Comparison of ENCODE assay signal across 8 mouse cellular contexts in the genomic region with DNA sequence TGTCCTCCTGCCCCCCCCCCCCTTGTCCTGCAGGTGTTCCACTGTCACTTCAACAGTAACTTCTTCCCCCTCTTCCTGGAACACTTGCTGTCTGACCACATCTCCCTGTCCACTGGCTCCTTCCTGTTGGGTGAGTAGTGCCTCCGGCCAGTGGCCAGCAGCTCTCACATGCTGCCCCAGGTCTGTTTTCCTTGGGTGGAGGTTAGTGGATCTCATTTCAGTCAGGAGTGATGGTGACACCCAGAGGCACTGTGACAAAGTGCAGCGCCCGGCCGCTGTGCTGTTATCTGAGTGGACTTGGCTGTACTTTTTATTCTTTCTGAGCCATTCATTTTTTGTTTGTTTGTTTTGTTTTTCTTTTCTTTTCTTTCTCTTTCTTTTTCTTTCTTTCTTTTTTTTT. TPM values are rescaled to one million over a fixed set of nuclear protein-coding genes. Genes with fewer than 3 reads are reported as not detected.
DNase-seq lines count a peak whose midpoint lies in the region; ATAC-seq and TF ChIP-seq lines count a peak whose summit lies in the region.
"Had no signal": no experiment of that assay in that cellular context is flagged by ENCODE, and none has a peak within 500 bp of the region (broad histone marks: within the 10 kb centered on the region; RNA-seq: fewer than 3 reads in every experiment).

No protein-coding gene starts in this region.

- peak; percentile 71 for DNase-seq in 3134 (ENCODE audit: extremely low read depth, insufficient read length, low spot score)
- DNase-seq in A20 (ENCODE audit: low read depth, low spot score) = peak; percentile 53
- peak; percentile 33 for DNase-seq in c-Kit-positive CD71-positive TER-119-negative erythroid progenitor cells, embryonic 14.5 days (ENCODE audit: low read depth)
- DNase-seq in gastrocnemius, adult 18-20 months (ENCODE audit: low spot score) = peak; percentile 72
- DNase-seq in liver, adult 2 months (ENCODE audit: extremely low read depth, low read depth, low spot score) = peak; percentile 61
- peak; percentile 64 for DNase-seq in retina, postnatal 1 day

- peak; percentile 82 for TF ChIP-seq CTCF in liver, adult 2 months (IDR thresholded peaks at IDR 0.05; ENCODE audit: low read depth, low read length)

- H3K4me1 ChIP-seq in intestine, embryonic 16.5 days (ENCODE audit: control insufficient read depth, insufficient read depth, low read length) = no peaks in the 10 kb centered on the region
- H3K4me1 ChIP-seq in liver, adult 2 months (ENCODE audit: control insufficient read depth, insufficient read depth, low read length) = no peaks in the 10 kb centered on the region
- H3K4me1 ChIP-seq: neural tube, embryonic 13.5 days had no signal

- H3K36me3 ChIP-seq in intestine, embryonic 16.5 days (ENCODE audit: control insufficient read depth, insufficient read depth, low read length) = no peaks in the 10 kb centered on the region
- no peaks in the 10 kb centered on the region for H3K36me3 ChIP-seq in liver, adult 2 months (ENCODE audit: control insufficient read depth, insufficient read depth, low read length)
- H3K36me3 ChIP-seq: neural tube, embryonic 13.5 days had no signal

- WGBS in intestine, embryonic 16.5 days = 19% methylated on average over 4 of the region's 4 CpGs
- WGBS in liver, adult 2 months = 4% methylated on average over 4 of the region's 4 CpGs

- H3K9ac ChIP-seq in intestine, embryonic 16.5 days (ENCODE audit: low read depth, low read length) = no peak overlapping the region
- no peak overlapping the region for H3K9ac ChIP-seq in liver, adult 2 months (ENCODE audit: low read depth, low read length)
- H3K9ac ChIP-seq: neural tube, embryonic 13.5 days had no signal

- H3K9me3 ChIP-seq in intestine, embryonic 16.5 days (ENCODE audit: control insufficient read depth, low read length) = no peaks in the 10 kb centered on the region; the same call in 1 of the 2 replicates
- H3K9me3 ChIP-seq: neural tube, embryonic 13.5 days had no signal

- H3K4me3 ChIP-seq in intestine, embryonic 16.5 days (ENCODE audit: low read length) = no peak overlapping the region
- no peak overlapping the region for H3K4me3 ChIP-seq in liver, adult 2 months (ENCODE audit: insufficient read depth, low read depth, low read length)
- H3K4me3 ChIP-seq: neural tube, embryonic 13.5 days had no signal

- TF ChIP-seq POLR2A in liver, adult 2 months (IDR thresholded peaks at IDR 0.05; ENCODE audit: extremely low read depth, insufficient read depth, low read length) = no peak

- peak; percentile 74; the same call in 1 of the 2 replicates for ATAC-seq in intestine, embryonic 16.5 days

- H3K27me3 ChIP-seq in intestine, embryonic 16.5 days (replicated peaks; ENCODE audit: control insufficient read depth, insufficient read depth, low read length) = no peaks in the 10 kb centered on the region
- no peaks in the 10 kb centered on the region for H3K27me3 ChIP-seq in liver, adult 2 months (ENCODE audit: control insufficient read depth, insufficient read depth, low read length)
- H3K27me3 ChIP-seq: neural tube, embryonic 13.5 days had no signal

- no peaks in the 10 kb centered on the region for H3K79me2 ChIP-seq in liver, adult 2 months (ENCODE audit: control insufficient read depth, insufficient read depth, low read length)

- H3K27ac ChIP-seq in intestine, embryonic 16.5 days (ENCODE audit: low read length) = no peak overlapping the region
- no peak overlapping the region for H3K27ac ChIP-seq in liver, adult 2 months (replicated peaks; ENCODE audit: insufficient read depth, low read depth, low read length)
- H3K27ac ChIP-seq: neural tube, embryonic 13.5 days had no signal

- H3K4me2 ChIP-seq in intestine, embryonic 16.5 days (ENCODE audit: low read depth, low read length) = no peak overlapping the region
- H3K4me2 ChIP-seq: neural tube, embryonic 13.5 days had no signal

RNA-seq across cellular contexts. Expression of a gene that starts 19.1 kb away (rescaled TPM):
- under 1 TPM; 0.27 to 0.43 TPM for total RNA-seq in gastrocnemius, adult 18-20 months (2021)
- polyA plus RNA-seq in intestine, embryonic 16.5 days (2015; fragmentation: Nextera tagmentation; extraction: Ambion mirVana) = 1.3 and 1.5 TPM in 2 replicates
- total RNA-seq in liver, adult 2 months (2014; rRNA removed) = 0.09 and 0.40 TPM in 2 replicates
- 0.10 and 0.25 TPM in 2 replicates for polyA plus RNA-seq in liver, adult 2 months (2012; rRNA removed)

RNA-seq across cellular contexts. Expression of a gene that starts 26.3 kb away (rescaled TPM):
- 10 to 100 TPM; 51.8 to 57.1 TPM for total RNA-seq in gastrocnemius, adult 18-20 months (2021)
- polyA plus RNA-seq in intestine, embryonic 16.5 days (2015; fragmentation: Nextera tagmentation; extraction: Ambion mirVana) = 116 and 119 TPM in 2 replicates
- 29.7 and 32.5 TPM in 2 replicates for total RNA-seq in liver, adult 2 months (2014; rRNA removed)
- polyA plus RNA-seq in liver, adult 2 months (2012; rRNA removed) = 40.9 and 46.2 TPM in 2 replicates

RNA-seq across cellular contexts. Expression of a gene that starts 27.5 kb away (rescaled TPM):
- 1 to 10 TPM; 5.0 to 5.4 TPM for total RNA-seq in gastrocnemius, adult 18-20 months (2021)
- polyA plus RNA-seq in intestine, embryonic 16.5 days (2015; fragmentation: Nextera tagmentation; extraction: Ambion mirVana) = 20.5 and 20.7 TPM in 2 replicates
- 1.1 and 2.3 TPM in 2 replicates for total RNA-seq in liver, adult 2 months (2014; rRNA removed)
- polyA plus RNA-seq in liver, adult 2 months (2012; rRNA removed) = 2.8 and 3.2 TPM in 2 replicates

RNA-seq across cellular contexts. Expression of a gene that starts 28.3 kb away (rescaled TPM):
- 1 to 10 TPM; 1.6 to 1.9 TPM for total RNA-seq in gastrocnemius, adult 18-20 months (2021)
- polyA plus RNA-seq in intestine, embryonic 16.5 days (2015; fragmentation: Nextera tagmentation; extraction: Ambion mirVana) = 16.2 and 16.3 TPM in 2 replicates
- 1.2 and 1.3 TPM in 2 replicates for total RNA-seq in liver, adult 2 months (2014; rRNA removed)
- 17.9 and 22.0 TPM in 2 replicates for polyA plus RNA-seq in liver, adult 2 months (2012; rRNA removed)

RNA-seq across cellular contexts. Expression of a gene that starts 30.7 kb away (rescaled TPM):
- 10 to 100 TPM; 59.8 to 65.7 TPM for total RNA-seq in gastrocnemius, adult 18-20 months (2021)
- polyA plus RNA-seq in intestine, embryonic 16.5 days (2015; fragmentation: Nextera tagmentation; extraction: Ambion mirVana) = 127 and 132 TPM in 2 replicates
- 19.5 and 21.7 TPM in 2 replicates for total RNA-seq in liver, adult 2 months (2014; rRNA removed)
- polyA plus RNA-seq in liver, adult 2 months (2012; rRNA removed) = 24.6 and 25.1 TPM in 2 replicates
